Mouse (Mus musculus) cerebellum, postnatal 36 days (tissue): ENCODE data around the gene Kynu.

ENCODE experiments used
- DNase-seq, 2 experiments: peaks; one replicate each; pipeline ENCODE4 v3.0.0; 2021 to 2022; ENCODE audit warnings: mixed read lengths in 2 of 2

Kynu gene

DNA sequence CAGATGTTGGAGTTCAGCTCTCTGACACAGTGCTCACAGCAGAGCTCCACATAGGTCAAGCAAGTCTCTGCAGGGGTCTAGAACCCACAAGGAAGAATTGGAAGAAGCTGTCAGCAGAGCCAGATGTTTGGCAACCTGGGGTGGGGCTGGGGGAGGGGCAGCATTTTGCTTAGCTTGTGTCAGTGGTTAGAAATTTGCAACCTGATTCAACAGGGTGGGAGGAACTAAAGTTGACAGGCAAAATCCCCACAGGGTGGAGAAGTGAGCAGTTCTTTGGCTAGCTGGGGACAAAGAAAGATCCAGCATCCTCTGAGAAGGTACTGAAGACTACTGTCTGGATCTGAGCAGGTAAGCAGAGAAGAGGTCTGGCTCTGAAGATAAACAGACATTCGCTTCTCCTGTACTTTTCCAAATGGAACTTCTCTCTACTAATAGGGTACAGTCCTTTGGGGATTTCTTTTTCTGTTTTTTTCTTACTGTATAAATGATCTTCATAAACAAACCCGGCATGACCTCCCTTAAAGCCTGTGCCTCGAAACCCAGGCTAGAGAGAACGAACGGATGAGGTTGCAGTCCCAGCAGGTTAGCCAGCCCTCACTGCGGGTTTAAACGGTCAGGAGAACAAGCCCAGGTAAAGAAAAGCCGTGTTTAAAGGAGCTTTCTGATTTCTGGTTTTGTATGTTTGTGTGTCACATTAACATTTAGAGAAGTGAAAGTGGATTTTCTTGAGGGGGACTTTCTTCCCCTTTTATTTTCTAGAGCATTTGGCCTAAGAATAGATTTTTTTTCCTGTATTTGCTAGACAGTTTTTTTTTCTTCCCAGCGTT, at the start of gene Kynu:
Kynu (plus strand) TSS at position 268 of the 827 bp plus-strand sequence.
- DNase-seq: no peak

GRCm38 (mm10) chr2:43506182-43506581, 48.9 kb upstream of the Kynu start:
- no peak for DNase-seq

- no peak for DNase-seq
Measured at GRCm38 (mm10) chr2:43513852-43514251, 41.3 kb upstream of the Kynu start.

GRCm38 (mm10) chr2:43534417-43534816, 20.7 kb upstream of the Kynu start:
- no peak for DNase-seq

- DNase-seq: no peak
Measured at GRCm38 (mm10) chr2:43542615-43543014, 12.5 kb upstream of the Kynu start.

- DNase-seq: no peak
Measured at GRCm38 (mm10) chr2:43545665-43546064, 9.5 kb upstream of the Kynu start.

- DNase-seq: no peak
Measured at GRCm38 (mm10) chr2:43546448-43546847, 8.7 kb upstream of the Kynu start.

DNA sequence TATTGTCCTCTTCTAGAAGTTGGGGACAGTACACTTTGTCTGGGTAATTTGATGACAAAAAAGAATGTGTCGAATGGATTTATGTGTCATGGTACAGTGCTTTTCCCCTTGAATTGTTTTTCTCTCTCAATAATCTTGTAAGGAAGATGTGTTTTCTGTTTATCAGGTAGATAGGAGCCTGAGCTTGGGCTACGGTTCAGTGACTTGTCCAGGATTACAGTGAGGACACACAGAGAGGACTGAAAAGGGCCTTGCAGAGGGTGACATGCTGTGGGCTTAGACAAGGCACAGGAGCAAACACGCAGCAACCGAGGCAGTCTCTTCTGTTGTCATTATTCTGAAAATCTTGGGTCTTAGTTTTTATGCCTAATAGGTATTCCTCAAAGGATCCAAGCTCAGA, 913 bp upstream of the Kynu start:
- no peak for DNase-seq

- DNase-seq: no peak
Measured at GRCm38 (mm10) chr2:43555889-43556285, 758 bp downstream of the Kynu start.

DNA sequence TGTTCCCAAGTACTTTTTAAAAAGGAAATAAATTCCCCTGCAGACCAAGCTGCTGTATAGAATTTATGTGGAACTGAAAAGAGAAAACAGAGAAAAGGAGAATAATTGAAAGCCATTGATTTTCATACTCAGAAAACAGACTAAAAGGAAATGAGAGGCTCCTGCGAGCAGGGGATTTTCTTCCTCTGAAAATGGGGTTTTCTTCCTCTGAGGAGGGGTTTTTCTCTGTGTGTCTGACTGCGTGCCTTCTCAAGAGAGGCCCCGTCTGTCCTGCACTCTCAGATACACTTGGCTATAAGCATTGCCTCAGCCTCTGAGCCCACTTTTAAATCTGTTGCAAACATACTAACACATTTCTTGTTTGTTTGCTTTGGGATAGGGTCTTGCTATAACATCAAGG, 1.9 kb downstream of the Kynu start:
- DNase-seq: no peak

DNA sequence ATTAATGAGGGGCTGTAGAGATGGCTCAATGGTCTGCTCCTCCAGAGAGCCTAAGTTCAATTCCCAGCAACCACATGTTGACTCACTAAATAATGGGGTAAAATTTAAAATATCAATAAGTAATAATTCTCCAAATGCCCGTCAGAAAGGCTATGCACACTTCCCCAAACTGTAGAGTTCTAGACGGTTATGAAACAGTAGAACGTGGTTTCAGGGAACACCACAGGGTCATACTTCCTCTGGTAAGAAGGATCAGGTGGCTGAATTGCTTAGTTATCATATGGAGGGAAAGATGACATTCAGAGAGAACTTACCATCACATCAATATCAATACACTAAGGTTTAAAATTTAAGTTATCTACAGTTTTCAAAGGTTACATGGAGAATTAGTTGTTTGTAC, 6.1 kb downstream of the Kynu start:
- DNase-seq: no peak

DNA sequence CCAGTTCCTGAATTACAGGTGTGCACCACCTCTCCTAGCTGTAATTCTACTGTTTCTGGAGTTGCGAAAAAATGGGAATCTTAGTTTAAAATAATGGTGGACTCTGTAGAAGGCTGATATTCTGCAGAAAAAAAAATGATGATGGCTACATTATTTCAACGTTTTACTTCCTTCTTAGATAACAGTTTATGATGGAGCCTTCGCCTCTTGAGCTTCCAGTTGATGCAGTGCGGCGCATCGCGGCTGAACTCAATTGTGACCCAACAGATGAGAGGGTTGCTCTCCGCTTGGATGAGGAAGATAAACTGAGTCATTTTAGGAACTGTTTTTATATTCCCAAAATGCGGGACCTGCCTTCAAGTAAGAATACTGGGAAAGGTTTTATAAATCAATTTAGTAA, 7.7 kb downstream of the Kynu start:
- DNase-seq: no peak

DNA sequence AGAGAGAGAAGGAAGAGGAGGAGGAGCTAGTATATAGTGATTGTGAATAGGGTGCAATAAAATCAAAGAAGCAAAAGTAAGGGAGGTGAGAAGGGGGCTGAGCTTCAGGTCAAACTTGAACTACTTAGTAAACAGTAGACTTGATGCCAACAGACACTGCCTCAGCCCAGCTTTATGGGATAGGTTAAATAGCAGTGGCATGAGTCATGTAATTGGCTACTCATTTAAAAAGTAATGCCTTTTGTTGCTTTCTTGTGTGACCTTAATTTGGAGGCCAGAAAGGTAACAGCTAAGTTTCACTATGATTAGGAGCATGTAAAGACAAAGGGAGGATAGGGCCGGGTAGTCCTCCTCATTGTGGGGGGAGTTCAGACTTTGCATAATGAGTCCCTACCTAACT, 13.3 kb downstream of the Kynu start:
- no peak for DNase-seq

- no peak for DNase-seq
Measured at GRCm38 (mm10) chr2:43573526-43573925, 18.4 kb downstream of the Kynu start.

DNA sequence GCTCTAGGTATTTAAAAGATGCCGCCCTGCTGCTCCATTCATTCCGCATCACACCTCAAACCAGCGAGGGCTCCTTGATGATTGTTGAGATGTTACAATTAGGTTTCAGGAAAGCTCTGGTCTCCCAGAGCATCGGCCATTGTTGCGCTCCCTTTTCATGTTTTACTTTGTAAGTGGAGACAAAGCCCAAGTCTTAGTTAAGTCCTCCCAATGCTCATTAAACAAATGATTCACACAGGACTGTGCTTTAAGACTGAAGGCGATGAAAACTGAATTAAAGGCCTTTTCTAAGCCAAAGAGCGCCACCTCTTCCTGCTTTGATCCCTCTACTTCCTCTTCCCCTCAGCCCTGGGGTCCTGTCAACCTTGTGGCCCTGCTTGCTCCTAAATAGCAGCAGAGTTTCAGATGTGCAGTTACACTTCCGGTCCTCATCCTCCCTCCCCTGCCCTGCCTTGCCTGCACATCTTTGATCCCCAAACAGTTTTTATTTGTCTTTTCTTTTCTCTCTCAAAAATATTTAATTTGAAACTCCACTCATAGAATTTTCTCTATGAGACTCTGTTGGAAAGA, 28.2 kb downstream of the Kynu start:
- DNase-seq: no peak

DNA sequence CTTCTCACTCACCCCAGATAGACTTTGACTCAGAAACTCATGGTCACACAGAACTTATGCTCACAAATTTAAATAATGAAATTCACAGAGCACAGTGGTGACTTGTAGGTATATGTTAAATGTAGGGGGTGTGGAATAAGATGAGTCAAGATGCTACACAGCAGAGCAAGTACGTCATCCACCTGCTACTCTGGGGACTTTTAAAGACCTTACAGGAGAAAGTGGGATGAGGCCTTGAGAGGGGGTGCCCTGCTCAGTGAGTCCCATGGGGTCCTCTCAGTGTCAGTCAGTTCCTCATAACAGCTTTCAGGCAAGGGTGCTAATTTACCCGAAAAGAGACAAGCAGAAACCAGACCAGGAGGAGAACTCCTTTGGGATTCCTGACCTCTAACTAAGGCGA, 30.4 kb downstream of the Kynu start:
- DNase-seq: no peak

DNA sequence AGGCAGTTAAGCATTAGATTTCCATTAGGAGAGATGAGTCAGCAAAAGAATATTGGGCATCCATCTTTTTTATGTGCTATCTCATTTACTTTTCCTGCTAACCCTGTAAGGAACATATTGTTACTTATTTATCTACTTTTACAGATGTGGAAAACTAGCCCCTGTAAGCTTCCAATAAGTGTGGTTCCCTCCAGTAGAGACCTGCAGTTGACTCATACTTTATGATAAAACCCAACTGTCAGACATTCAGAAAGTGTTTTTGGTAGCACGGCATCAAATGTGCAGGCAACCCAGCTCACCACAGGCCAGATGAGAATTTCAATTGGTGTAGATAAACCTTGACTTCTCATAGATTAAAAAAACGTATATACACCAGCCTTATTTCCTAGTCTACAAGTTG, 32.7 kb downstream of the Kynu start:
- DNase-seq: no peak

GRCm38 (mm10) chr2:43592001-43592704, 37.0 kb downstream of the Kynu start:
- no peak for DNase-seq

- DNase-seq: no peak
Measured at GRCm38 (mm10) chr2:43613571-43613970, 58.4 kb downstream of the Kynu start.

- DNase-seq: no peak
Measured at GRCm38 (mm10) chr2:43621140-43621539, 66.0 kb downstream of the Kynu start.

GRCm38 (mm10) chr2:43622844-43623243, 67.7 kb downstream of the Kynu start:
- DNase-seq: no peak

DNA sequence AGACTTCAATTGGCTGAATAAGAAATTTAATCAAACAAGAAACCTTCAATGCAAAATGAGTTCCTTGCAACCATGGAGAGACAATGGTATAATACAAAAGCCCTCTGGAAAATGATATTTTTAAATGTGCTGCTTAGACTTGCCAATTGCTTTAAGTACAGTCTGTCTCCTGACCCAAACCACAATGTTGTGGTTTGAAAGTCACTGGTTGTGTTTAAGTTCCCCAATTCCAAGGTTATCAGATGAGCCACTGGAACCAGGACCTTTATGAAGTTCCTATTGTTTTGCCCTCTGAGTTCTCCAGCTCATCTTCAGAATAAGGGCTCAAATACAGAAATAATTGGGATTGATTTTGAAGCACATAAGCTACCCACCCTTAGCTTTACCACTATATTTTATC, 76.7 kb downstream of the Kynu start:
- no peak for DNase-seq

- no peak for DNase-seq
Measured at GRCm38 (mm10) chr2:43636498-43636897, 81.4 kb downstream of the Kynu start.

DNA sequence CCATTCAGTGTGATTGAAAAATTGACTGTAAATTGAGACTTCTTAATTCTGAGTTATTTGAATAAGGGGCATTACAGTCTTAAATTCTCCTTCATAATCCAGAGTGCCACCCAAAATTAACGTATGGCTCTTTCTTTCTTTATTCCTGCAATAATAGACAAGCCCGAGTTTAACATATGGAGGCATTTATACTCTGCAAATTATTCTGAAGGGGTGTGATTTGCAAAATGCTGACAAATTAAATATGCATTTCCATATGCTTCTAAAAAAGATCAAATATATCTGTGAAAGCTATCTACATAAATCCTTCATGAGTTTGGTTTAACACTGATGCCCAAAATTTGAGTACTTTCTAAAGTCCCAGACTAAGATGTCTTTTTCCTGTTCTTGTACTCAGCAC, 91.8 kb downstream of the Kynu start:
- DNase-seq: no peak
